Mouse (Mus musculus): ENCODE measurements around the gene Bend6.

Bend6 gene

GRCm38 (mm10) chr1:33803323-33803722 lies 104.3 kb downstream of the Bend6 start:
- DNase-seq (ENCODE audit: low spot score in 2 of 2), result no peak
